Comparison of ENCODE assay signal across 17 mouse cellular contexts in genomic region chr12:101922313-101922712, GRCm38 (mm10).
"Had no signal": no experiment of that assay in that cellular context is flagged by ENCODE, and none has a peak within 500 bp of the region (broad histone marks: within the 10 kb centered on the region; RNA-seq: fewer than 3 reads in every experiment).

No protein-coding gene starts in this region.

- H3K27me3 ChIP-seq: liver, embryonic 13.5 days; midbrain, embryonic 12.5 days; neural tube, embryonic 13.5 days; stomach, embryonic 15.5 days had no signal

- H3K9ac ChIP-seq: liver, embryonic 13.5 days; midbrain, embryonic 12.5 days; neural tube, embryonic 13.5 days; stomach, embryonic 15.5 days had no signal

- H3K4me2 ChIP-seq: liver, embryonic 13.5 days; midbrain, embryonic 12.5 days; neural tube, embryonic 13.5 days; stomach, embryonic 15.5 days had no signal

- H3K27ac ChIP-seq: left cerebral cortex, adult 2 months; liver, embryonic 13.5 days; midbrain, embryonic 12.5 days; neural tube, embryonic 13.5 days; stomach, embryonic 15.5 days had no signal

- H3K4me3 ChIP-seq: left cerebral cortex, adult 2 months; liver, embryonic 13.5 days; midbrain, embryonic 12.5 days; myocyte; neural tube, embryonic 13.5 days; stomach, embryonic 15.5 days had no signal

- DNase-seq: kidney, postnatal 10 days; kidney, postnatal 36 days; layer of hippocampus, postnatal 36 days; liver, embryonic 13.5 days; lung, adult 2 months; lung, postnatal 14 days; lung, postnatal 4 days; retina, postnatal 1 day; right cerebral cortex, postnatal 25 days; spleen, adult 18-20 months; thymus, postnatal 25 days had no signal

- ATAC-seq: midbrain, embryonic 16.5 days had no signal

- H3K9me3 ChIP-seq: liver, embryonic 13.5 days; midbrain, embryonic 12.5 days; neural tube, embryonic 13.5 days; stomach, embryonic 15.5 days had no signal

- H3K4me1 ChIP-seq: liver, embryonic 13.5 days; midbrain, embryonic 12.5 days; neural tube, embryonic 13.5 days; stomach, embryonic 15.5 days had no signal
